Mouse (Mus musculus): ENCODE data around the gene Hist2h2ac.
A peak's percentile ranks its signal among the peaks of the same experiment; 100 is the strongest.

- TF ChIP-seq CTCF (IDR thresholded peaks at IDR 0.05; ENCODE audit: low read depth): no peak
- peak; percentile 68 for TF ChIP-seq EP300 (IDR thresholded peaks at IDR 0.05; ENCODE audit: low read depth)
Measured at GRCm38 (mm10) chr3:96219661-96220130, 984 bp downstream of the Hist2h2ac start, which contains the start of the genes Bola1 and Hist2h2ab.

Data from heart, postnatal 0 days (tissue).